Mouse (Mus musculus): ENCODE results near the gene Med13l.

GRCm38 (mm10) chr5:118575909-118576308, 15.4 kb downstream of the Med13l start:
- TF ChIP-seq GATA1 (IDR thresholded peaks at IDR 0.05; ENCODE audit: low read length) (no peak), TAL1 (IDR thresholded peaks at IDR 0.05; ENCODE audit: low read length) (no peak)

Measured in erythroblast, embryonic 14.5 days (primary cell).